Mouse (Mus musculus): ENCODE data around the gene Snrpf. TPM values are rescaled to one million over a fixed set of nuclear protein-coding genes. Genes with fewer than 3 reads are reported as not detected.

The Snrpf gene
- 10.9 and 31.1 TPM in 2 replicates for polyA plus RNA-seq (2012; rRNA removed; ENCODE audit: low replicate concordance)

GRCm38 (mm10) chr10:93589281-93589848 is at the start of gene Snrpf:
Gene Snrpf (minus strand): TSS chr10:93589706.

DNA sequence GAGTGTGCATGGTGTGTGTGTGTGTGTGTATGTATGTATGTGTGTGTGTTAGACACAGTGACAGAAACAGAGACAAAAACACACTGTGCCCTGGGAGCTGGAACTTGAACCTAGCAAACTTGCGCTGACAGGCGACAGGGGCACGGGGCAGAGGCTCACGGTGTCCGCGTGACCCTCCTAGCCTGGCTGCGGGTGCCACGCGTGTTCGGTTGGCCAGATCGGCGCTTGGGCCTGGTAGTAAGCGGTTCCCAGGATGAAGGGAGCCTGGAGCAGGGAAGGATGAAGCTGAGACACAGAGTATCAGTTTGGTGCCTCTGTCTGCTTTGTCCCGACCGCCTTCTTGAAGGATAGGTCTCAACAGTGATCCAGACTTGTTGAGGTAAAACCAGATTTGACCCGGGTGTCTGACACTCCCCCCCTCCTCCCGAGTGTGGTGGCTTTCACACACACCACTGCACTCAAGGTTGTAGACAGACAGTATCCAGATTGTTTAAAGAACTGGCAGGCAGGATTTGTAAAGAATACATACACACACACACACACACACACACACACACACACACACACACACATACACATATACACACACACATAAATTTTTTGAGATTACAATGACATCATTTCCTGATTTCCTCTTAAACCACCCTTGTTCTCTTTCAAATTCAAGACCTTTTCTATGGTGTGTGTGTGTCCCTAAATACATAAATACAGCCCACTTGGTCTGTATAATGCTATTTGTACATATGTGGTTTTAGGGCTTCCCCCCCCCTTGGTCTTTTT is 48.9 kb downstream of the Snrpf start, which contains the start of gene Ccdc38:
Gene Ccdc38 (plus strand): TSS at position 202 of the 780 bp plus-strand sequence.

GRCm38 (mm10) chr10:93539775-93540430 is 49.6 kb downstream of the Snrpf start, which contains the start of gene Amdhd1:
Gene Amdhd1 (minus strand): TSS chr10:93540033.

Other genes starting within 250 kb of the Snrpf start
- gene Lta4h, start 136.3 kb downstream of the Snrpf start, polyA plus RNA-seq (2012; rRNA removed; ENCODE audit: low replicate concordance), result 52.3 and 122 TPM in 2 replicates
- gene Hal, start 100.9 kb downstream of the Snrpf start, polyA plus RNA-seq (2012; rRNA removed; ENCODE audit: low replicate concordance), result 0.99 and 1.5 TPM in 2 replicates
- 0.81 TPM in 1 of 2 replicates, not detected in the other for gene Amdhd1, start 49.7 kb downstream of the Snrpf start, polyA plus RNA-seq (2012; rRNA removed; ENCODE audit: low replicate concordance)
- gene Ccdc38, start 49.1 kb downstream of the Snrpf start, polyA plus RNA-seq (2012; rRNA removed; ENCODE audit: low replicate concordance), result 0.09 TPM in 1 of 2 replicates, not detected in the other
- 9.1 and 12.1 TPM in 2 replicates for gene Ntn4, start 51.0 kb upstream of the Snrpf start, polyA plus RNA-seq (2012; rRNA removed; ENCODE audit: low replicate concordance)
- gene Usp44, start 241.8 kb upstream of the Snrpf start, polyA plus RNA-seq (2012; rRNA removed; ENCODE audit: low replicate concordance), result 0.16 TPM in 1 of 2 replicates, not detected in the other